Mouse (Mus musculus): ENCODE data around the gene Kdm6b. TPM values are rescaled to one million over a fixed set of nuclear protein-coding genes. Genes with fewer than 3 reads are reported as not detected.
A peak's percentile ranks its signal among the peaks of the same experiment; 100 is the strongest.

The Kdm6b gene
- polyA plus RNA-seq (2014; fragmentation: Nextera tagmentation; extraction: Ambion mirVana): 37.9 and 42.0 TPM in 2 replicates

- no peaks in the 10 kb centered on the region; the same call in 1 of the 2 replicates for H3K36me3 ChIP-seq (ENCODE audit: control insufficient read depth, insufficient read depth, low read length)
- DNase-seq (ENCODE audit: low spot score): peak; percentile 72
- peak within 1 kb of the TSS; percentile 81 for H3K4me3 ChIP-seq (ENCODE audit: low read depth, low read length)
- H3K27me3 ChIP-seq (ENCODE audit: control insufficient read depth, insufficient read depth, low read length): no peaks in the 10 kb centered on the region
- H3K4me1 ChIP-seq (ENCODE audit: control insufficient read depth, insufficient read depth, low read length): peaks cover 44% of the 10 kb centered on the region
- peak within 1 kb of the TSS; percentile 100 for H3K27ac ChIP-seq (ENCODE audit: low read depth, low read length)
- H3K9ac ChIP-seq (ENCODE audit: low read length): peak within 1 kb of the TSS; percentile 98
- WGBS: 47% methylated on average over 12 of the region's 12 CpGs
- peak within 1 kb of the TSS; percentile 94 for H3K4me2 ChIP-seq (ENCODE audit: low read depth)
- H3K9me3 ChIP-seq (ENCODE audit: control insufficient read depth, low read length): no peaks in the 10 kb centered on the region
- no peak for ATAC-seq (ENCODE audit: insufficient read depth, low FRiP score, low TSS enrichment)
Measured at GRCm38 (mm10) chr11:69413221-69414181, at the start of gene Kdm6b. Gene Kdm6b (minus strand): TSS chr11:69413675.

- Histone ChIP-seq H3K27me3 (ENCODE audit: control insufficient read depth, insufficient read depth, low read length) (no peaks in the 10 kb centered on the region), H3K4me3 (ENCODE audit: low read depth, low read length) (no peak overlapping the region), H3K27ac (ENCODE audit: low read depth, low read length) (no peak overlapping the region), H3K36me3 (ENCODE audit: control insufficient read depth, insufficient read depth, low read length) (no peaks in the 10 kb centered on the region), H3K9me3 (ENCODE audit: control insufficient read depth, low read length) (no peaks in the 10 kb centered on the region), H3K9ac (ENCODE audit: low read length) (no peak overlapping the region), H3K4me2 (ENCODE audit: low read depth) (no peak overlapping the region), H3K4me1 (ENCODE audit: control insufficient read depth, insufficient read depth, low read length) (peaks cover 7% of the 10 kb centered on the region; the same call in 1 of the 2 replicates)
- no peak for ATAC-seq (ENCODE audit: insufficient read depth, low FRiP score, low TSS enrichment)
- 89% methylated on average over 5 of the region's 5 CpGs for WGBS
- DNase-seq (ENCODE audit: low spot score): no peak
Measured at GRCm38 (mm10) chr11:69461568-69461967, 48.1 kb upstream of the Kdm6b start.

- H3K27ac ChIP-seq (ENCODE audit: low read depth, low read length): no peak overlapping the region
- H3K4me1 ChIP-seq (ENCODE audit: control insufficient read depth, insufficient read depth, low read length): peaks cover 7% of the 10 kb centered on the region; the same call in 1 of the 2 replicates
- H3K36me3 ChIP-seq (ENCODE audit: control insufficient read depth, insufficient read depth, low read length): no peaks in the 10 kb centered on the region
- H3K4me3 ChIP-seq (ENCODE audit: low read depth, low read length): no peak overlapping the region
- 78% methylated on average over 4 of the region's 4 CpGs for WGBS
- no peak overlapping the region for H3K9ac ChIP-seq (ENCODE audit: low read length)
- no peaks in the 10 kb centered on the region for H3K9me3 ChIP-seq (ENCODE audit: control insufficient read depth, low read length)
- no peak overlapping the region for H3K4me2 ChIP-seq (ENCODE audit: low read depth)
- no peak for DNase-seq (ENCODE audit: low spot score)
- no peak for ATAC-seq (ENCODE audit: insufficient read depth, low FRiP score, low TSS enrichment)
- H3K27me3 ChIP-seq (ENCODE audit: control insufficient read depth, insufficient read depth, low read length): no peaks in the 10 kb centered on the region
Measured at GRCm38 (mm10) chr11:69459883-69460282, 46.4 kb upstream of the Kdm6b start.

GRCm38 (mm10) chr11:69457006-69457579, 43.6 kb upstream of the Kdm6b start:
- Histone ChIP-seq H3K36me3 (ENCODE audit: control insufficient read depth, insufficient read depth, low read length) (no peaks in the 10 kb centered on the region), H3K27me3 (ENCODE audit: control insufficient read depth, insufficient read depth, low read length) (no peaks in the 10 kb centered on the region), H3K9ac (ENCODE audit: low read length) (0 out of 2 replicates have a peak overlapping the region, but pooled peaks have one; percentile 22), H3K4me3 (ENCODE audit: low read depth, low read length) (no peak overlapping the region), H3K4me2 (ENCODE audit: low read depth) (no peak overlapping the region), H3K27ac (ENCODE audit: low read depth, low read length) (no peak overlapping the region), H3K9me3 (ENCODE audit: control insufficient read depth, low read length) (no peaks in the 10 kb centered on the region), H3K4me1 (ENCODE audit: control insufficient read depth, insufficient read depth, low read length) (peaks cover 7% of the 10 kb centered on the region; the same call in 1 of the 2 replicates)
- 28% methylated on average over 6 of the region's 6 CpGs for WGBS
- DNase-seq (ENCODE audit: low spot score): peak; percentile 36
- no peak for ATAC-seq (ENCODE audit: insufficient read depth, low FRiP score, low TSS enrichment)

- Histone ChIP-seq H3K9me3 (ENCODE audit: control insufficient read depth, low read length) (no peaks in the 10 kb centered on the region), H3K9ac (ENCODE audit: low read length) (no peak overlapping the region), H3K4me2 (ENCODE audit: low read depth) (no peak overlapping the region), H3K27ac (ENCODE audit: low read depth, low read length) (no peak overlapping the region), H3K36me3 (ENCODE audit: control insufficient read depth, insufficient read depth, low read length) (no peaks in the 10 kb centered on the region), H3K27me3 (ENCODE audit: control insufficient read depth, insufficient read depth, low read length) (no peaks in the 10 kb centered on the region), H3K4me1 (ENCODE audit: control insufficient read depth, insufficient read depth, low read length) (peaks cover 5% of the 10 kb centered on the region; the same call in 1 of the 2 replicates), H3K4me3 (ENCODE audit: low read depth, low read length) (no peak overlapping the region)
- 60% methylated on average over 23 of the region's 23 CpGs for WGBS
- DNase-seq (ENCODE audit: low spot score) (no peak), ATAC-seq (ENCODE audit: insufficient read depth, low FRiP score, low TSS enrichment) (no peak)
Measured at GRCm38 (mm10) chr11:69452114-69452867, 38.8 kb upstream of the Kdm6b start.

GRCm38 (mm10) chr11:69447299-69447698, 33.8 kb upstream of the Kdm6b start:
- Histone ChIP-seq H3K27ac (ENCODE audit: low read depth, low read length) (no peak overlapping the region), H3K4me3 (ENCODE audit: low read depth, low read length) (no peak overlapping the region), H3K36me3 (ENCODE audit: control insufficient read depth, insufficient read depth, low read length) (no peaks in the 10 kb centered on the region), H3K4me2 (ENCODE audit: low read depth) (no peak overlapping the region), H3K9ac (ENCODE audit: low read length) (no peak overlapping the region), H3K27me3 (ENCODE audit: control insufficient read depth, insufficient read depth, low read length) (no peaks in the 10 kb centered on the region), H3K4me1 (ENCODE audit: control insufficient read depth, insufficient read depth, low read length) (no peaks in the 10 kb centered on the region), H3K9me3 (ENCODE audit: control insufficient read depth, low read length) (no peaks in the 10 kb centered on the region)
- DNase-seq (ENCODE audit: low spot score): no peak
- no peak for ATAC-seq (ENCODE audit: insufficient read depth, low FRiP score, low TSS enrichment)
- 80% methylated on average over 7 of the region's 7 CpGs for WGBS

GRCm38 (mm10) chr11:69443328-69443727, 29.9 kb upstream of the Kdm6b start:
- Histone ChIP-seq H3K27ac (ENCODE audit: low read depth, low read length) (no peak overlapping the region), H3K4me1 (ENCODE audit: control insufficient read depth, insufficient read depth, low read length) (no peaks in the 10 kb centered on the region), H3K36me3 (ENCODE audit: control insufficient read depth, insufficient read depth, low read length) (no peaks in the 10 kb centered on the region), H3K4me2 (ENCODE audit: low read depth) (no peak overlapping the region), H3K9me3 (ENCODE audit: control insufficient read depth, low read length) (no peaks in the 10 kb centered on the region), H3K4me3 (ENCODE audit: low read depth, low read length) (no peak overlapping the region), H3K9ac (ENCODE audit: low read length) (no peak overlapping the region), H3K27me3 (ENCODE audit: control insufficient read depth, insufficient read depth, low read length) (no peaks in the 10 kb centered on the region)
- ATAC-seq (ENCODE audit: insufficient read depth, low FRiP score, low TSS enrichment) (no peak), DNase-seq (ENCODE audit: low spot score) (no peak)
- 47% methylated on average over 5 of the region's 5 CpGs for WGBS

- Histone ChIP-seq H3K4me3 (ENCODE audit: low read depth, low read length) (no peak overlapping the region), H3K9me3 (ENCODE audit: control insufficient read depth, low read length) (no peaks in the 10 kb centered on the region), H3K27ac (ENCODE audit: low read depth, low read length) (no peak overlapping the region), H3K36me3 (ENCODE audit: control insufficient read depth, insufficient read depth, low read length) (no peaks in the 10 kb centered on the region), H3K4me2 (ENCODE audit: low read depth) (no peak overlapping the region), H3K4me1 (ENCODE audit: control insufficient read depth, insufficient read depth, low read length) (no peaks in the 10 kb centered on the region), H3K27me3 (ENCODE audit: control insufficient read depth, insufficient read depth, low read length) (no peaks in the 10 kb centered on the region), H3K9ac (ENCODE audit: low read length) (no peak overlapping the region)
- ATAC-seq (ENCODE audit: insufficient read depth, low FRiP score, low TSS enrichment) (no peak), DNase-seq (ENCODE audit: low spot score) (no peak)
- WGBS: 62% methylated on average over 3 of the region's 3 CpGs
Measured at GRCm38 (mm10) chr11:69437291-69437690, 23.8 kb upstream of the Kdm6b start.
